Mouse (Mus musculus) stomach, embryonic 14.5 days (tissue): ENCODE results near the gene Brwd1. TPM values are rescaled to one million over a fixed set of nuclear protein-coding genes. Genes with fewer than 3 reads are reported as not detected.
"Not testable (repeated sequence)": the region's sequence is repeated elsewhere in the genome, so short reads cannot be mapped to it uniquely, and the experiment has no call there.

Experiments
- ATAC-seq: fragments of 200-750 bp; cut with Nextera tagmentation; 2 replicates; pipeline ENCODE4 v1.8.0; 2017; ENCODE audit warnings: low read depth, moderate TSS enrichment; ENCODE audit not compliant: insufficient number of reproducible peaks, insufficient read depth, low FRiP score
- H3K27ac ChIP-seq: fragments of 300-500 bp; sonication (generic); 2 replicates; pipeline ENCODE4 v1.5.1; 2014; ENCODE audit warnings: mild to moderate bottlenecking, low read length, moderate library complexity, mixed read lengths
- H3K27me3 ChIP-seq: fragments of 300-500 bp; sonication (generic); 2 replicates; pipeline ENCODE4 v1.6.1; 2014; ENCODE audit warnings: low read length, control low read depth, mixed read lengths; ENCODE audit not compliant: control insufficient read depth, insufficient read depth
- H3K36me3 ChIP-seq: fragments of 300-500 bp; sonication (generic); 2 replicates; pipeline ENCODE4 v1.6.1; 2014; ENCODE audit warnings: mild to moderate bottlenecking, control low read depth, low read length, moderate library complexity, mixed read lengths; ENCODE audit not compliant: control insufficient read depth, insufficient read depth
- H3K4me1 ChIP-seq: fragments of 300-500 bp; sonication (generic); 2 replicates; pipeline ENCODE4 v1.6.1; 2014; ENCODE audit warnings: low read length, control low read depth, mixed read lengths; ENCODE audit not compliant: control insufficient read depth, insufficient read depth
- H3K4me2 ChIP-seq: fragments of 300-500 bp; sonication (generic); replicated peaks from 2 replicates; pipeline ENCODE4 v1.6.1; 2014; ENCODE audit warnings: low read depth, low read length, control low read depth
- H3K4me3 ChIP-seq: fragments of 300-500 bp; sonication (generic); 2 replicates; pipeline ENCODE4 v1.5.1; 2014; ENCODE audit warnings: low read depth, low read length, control low read depth
- H3K9ac ChIP-seq: fragments of 300-500 bp; sonication (generic); replicated peaks from 2 replicates; pipeline ENCODE4 v1.6.1; 2014; ENCODE audit warnings: low read depth, mild to moderate bottlenecking, control low read depth, low read length, moderate library complexity, mixed read lengths
- H3K9me3 ChIP-seq: fragments of 300-500 bp; sonication (generic); 2 replicates; pipeline ENCODE4 v1.6.1; 2016; ENCODE audit warnings: low read depth, low read length, control low read depth; ENCODE audit not compliant: control insufficient read depth
- WGBS: fragments of 180-500 bp; shearing (Covaris S2); extraction: QIAGEN DNeasy Blood & Tissue Kit; methylation state at CpG from one replicate; pipeline ENCODE4 v1.1.7; 2014; 5-methylcytosine and 5-hydroxymethylcytosine counted together
- polyA plus RNA-seq: library from polyadenylated mRNA; unstranded; fragments of >200 nt; fragmentation: Nextera tagmentation; extraction: Ambion mirVana; gene quantifications from 2 replicates; pipeline ENCODE4 v1.2.1, GENCODE M21; 2014

Brwd1 gene
- polyA plus RNA-seq, 1 experiment from 2014 or later: 133 TPM

- H3K36me3 ChIP-seq: no peaks in the 10 kb centered on the region
- no peaks in the 10 kb centered on the region for H3K27me3 ChIP-seq
- H3K9me3 ChIP-seq: no peaks in the 10 kb centered on the region
- no peak overlapping the region for H3K4me2 ChIP-seq
- H3K4me1 ChIP-seq: no peaks in the 10 kb centered on the region
- H3K27ac ChIP-seq: no peak overlapping the region
- H3K4me3 ChIP-seq: no peak overlapping the region
- H3K9ac ChIP-seq: no peak overlapping the region
- 82% methylated on average over 5 of the region's 5 CpGs for WGBS
- ATAC-seq: no peak
These were observed 28.5 kb upstream of the Brwd1 start for GRCm38 (mm10) chr16:96110655-96111345.

- Histone ChIP-seq H3K27ac (no peak overlapping the region), H3K9ac (no peak overlapping the region), H3K4me3 (no peak overlapping the region), H3K4me2 (no peak overlapping the region), H3K27me3 (no peaks in the 10 kb centered on the region), H3K4me1 (no peaks in the 10 kb centered on the region), H3K9me3 (no peaks in the 10 kb centered on the region), H3K36me3 (no peaks in the 10 kb centered on the region)
- WGBS: 47% methylated on average over 4 of the region's 4 CpGs
- no peak for ATAC-seq
These were observed 27.3 kb upstream of the Brwd1 start for GRCm38 (mm10) chr16:96109673-96110072.

- Histone ChIP-seq H3K4me1 (no peaks in the 10 kb centered on the region), H3K4me2 (no peak overlapping the region), H3K27me3 (no peaks in the 10 kb centered on the region), H3K9me3 (no peaks in the 10 kb centered on the region), H3K27ac (no peak overlapping the region), H3K9ac (no peak overlapping the region), H3K4me3 (no peak overlapping the region), H3K36me3 (no peaks in the 10 kb centered on the region)
- WGBS: 48% methylated on average over 2 of the region's 2 CpGs
- no peak for ATAC-seq
These were observed 20.7 kb upstream of the Brwd1 start for GRCm38 (mm10) chr16:96103036-96103435.

- H3K36me3 ChIP-seq, ATAC-seq, H3K27ac ChIP-seq, H3K4me2 ChIP-seq, H3K27me3 ChIP-seq, H3K9me3 ChIP-seq, H3K4me1 ChIP-seq, H3K9ac ChIP-seq, H3K4me3 ChIP-seq: not testable (repeated sequence)
These were observed 15.5 kb upstream of the Brwd1 start for GRCm38 (mm10) chr16:96097811-96098210.

GRCm38 (mm10) chr16:96095966-96096365, 13.6 kb upstream of the Brwd1 start:
- WGBS: 83% methylated on average over 5 of the region's 5 CpGs
- Histone ChIP-seq H3K9ac (no peak overlapping the region), H3K27me3 (no peaks in the 10 kb centered on the region), H3K4me1 (no peaks in the 10 kb centered on the region), H3K36me3 (no peaks in the 10 kb centered on the region), H3K4me2 (no peak overlapping the region), H3K9me3 (no peaks in the 10 kb centered on the region), H3K27ac (no peak overlapping the region), H3K4me3 (no peak overlapping the region)
- no peak for ATAC-seq

GRCm38 (mm10) chr16:96091515-96092504, 9.5 kb upstream of the Brwd1 start:
- ATAC-seq: no peak
- H3K27ac ChIP-seq: no peak overlapping the region

GRCm38 (mm10) chr16:96088120-96088519, 5.8 kb upstream of the Brwd1 start:
- Histone ChIP-seq H3K4me1 (peaks cover 5% of the 10 kb centered on the region; the same call in 1 of the 2 replicates), H3K27ac (no peak overlapping the region), H3K9ac (no peak overlapping the region), H3K36me3 (no peaks in the 10 kb centered on the region), H3K4me3 (no peak overlapping the region), H3K9me3 (no peaks in the 10 kb centered on the region), H3K27me3 (no peaks in the 10 kb centered on the region), H3K4me2 (no peak overlapping the region)
- ATAC-seq: no peak
- WGBS: 52% methylated on average over 5 of the region's 5 CpGs

More at GRCm38 (mm10) chr16:96091515-96092504, 9.5 kb upstream of the Brwd1 start:
- H3K27me3 ChIP-seq: no peaks in the 10 kb centered on the region
- no peak overlapping the region for H3K4me2 ChIP-seq
- no peaks in the 10 kb centered on the region for H3K4me1 ChIP-seq
- no peaks in the 10 kb centered on the region for H3K36me3 ChIP-seq
- no peaks in the 10 kb centered on the region for H3K9me3 ChIP-seq
- H3K4me3 ChIP-seq: no peak overlapping the region
- H3K9ac ChIP-seq: no peak overlapping the region
- WGBS: 49% methylated on average over 9 of the region's 9 CpGs

- Histone ChIP-seq H3K36me3 (no peaks in the 10 kb centered on the region), H3K4me2 (no peak overlapping the region), H3K4me3 (no peak overlapping the region), H3K9ac (no peak overlapping the region), H3K4me1 (peaks cover 5% of the 10 kb centered on the region; the same call in 1 of the 2 replicates), H3K27me3 (no peaks in the 10 kb centered on the region), H3K27ac (no peak overlapping the region), H3K9me3 (no peaks in the 10 kb centered on the region)
- 71% methylated on average over 4 of the region's 4 CpGs for WGBS
- ATAC-seq: no peak
These were observed 5.1 kb upstream of the Brwd1 start for GRCm38 (mm10) chr16:96087436-96087835.
